Mouse (Mus musculus): Measurements from ENCODE around the gene Sstr4. TPM values are rescaled to one million over a fixed set of nuclear protein-coding genes. Genes with fewer than 3 reads are reported as not detected.
A peak's percentile ranks its signal among the peaks of the same experiment; 100 is the strongest.

Sstr4 gene
- not detected in 2 replicates for polyA plus RNA-seq (2012; ENCODE audit: insufficient read depth, low replicate concordance)

- peaks cover 63% of the 10 kb centered on the region for H3K4me1 ChIP-seq
- H3K9me3 ChIP-seq, result 0 out of 2 replicates have a peak, but pooled peaks cover 7% of the 10 kb centered on the region
- peak within 1 kb of the TSS; percentile 89 for H3K4me3 ChIP-seq (replicated peaks)
- peaks cover 29% of the 10 kb centered on the region for H3K27me3 ChIP-seq (replicated peaks)
- no peaks in the 10 kb centered on the region for H3K36me3 ChIP-seq (replicated peaks; ENCODE audit: low read length)
- TF ChIP-seq FLI1 (IDR thresholded peaks at IDR 0.05; ENCODE audit: low read length) (no peak), GATA1 (IDR thresholded peaks at IDR 0.05; ENCODE audit: borderline replicate concordance, low read length) (no peak)
These were observed at the start of gene Sstr4 for GRCm38 (mm10) chr2:148395131-148396051. Gene Sstr4, plus strand, starts transcription at chr2:148395344.

- no peaks in the 10 kb centered on the region for H3K27me3 ChIP-seq (replicated peaks)
- TF ChIP-seq GATA1 (IDR thresholded peaks at IDR 0.05; ENCODE audit: borderline replicate concordance, low read length), result no peak
- no peak for TF ChIP-seq FLI1 (IDR thresholded peaks at IDR 0.05; ENCODE audit: low read length)
- no peaks in the 10 kb centered on the region for H3K36me3 ChIP-seq (replicated peaks; ENCODE audit: low read length)
- no peaks in the 10 kb centered on the region for H3K9me3 ChIP-seq
- H3K4me1 ChIP-seq, result peaks cover 83% of the 10 kb centered on the region
- no peak overlapping the region for H3K4me3 ChIP-seq (replicated peaks)
These were observed 49.8 kb upstream of the Sstr4 start for GRCm38 (mm10) chr2:148345373-148345772.

- no peaks in the 10 kb centered on the region for H3K9me3 ChIP-seq
These were observed 48.2 kb upstream of the Sstr4 start for GRCm38 (mm10) chr2:148346976-148347375.

GRCm38 (mm10) chr2:148349509-148350307 lies 45.4 kb upstream of the Sstr4 start:
- no peaks in the 10 kb centered on the region for H3K36me3 ChIP-seq (replicated peaks; ENCODE audit: low read length)
- no peaks in the 10 kb centered on the region for H3K27me3 ChIP-seq (replicated peaks)
- no peak for TF ChIP-seq FLI1 (IDR thresholded peaks at IDR 0.05; ENCODE audit: low read length)
- TF ChIP-seq GATA1 (IDR thresholded peaks at IDR 0.05; ENCODE audit: borderline replicate concordance, low read length), result no peak
- no peak overlapping the region for H3K4me3 ChIP-seq (replicated peaks)
- no peaks in the 10 kb centered on the region for H3K9me3 ChIP-seq
- H3K4me1 ChIP-seq, result peaks cover 79% of the 10 kb centered on the region

More at GRCm38 (mm10) chr2:148346976-148347375, 48.2 kb upstream of the Sstr4 start:
- Histone ChIP-seq H3K4me3 (replicated peaks) (no peak overlapping the region), H3K36me3 (replicated peaks; ENCODE audit: low read length) (no peaks in the 10 kb centered on the region), H3K4me1 (peaks cover 81% of the 10 kb centered on the region), H3K27me3 (replicated peaks) (no peaks in the 10 kb centered on the region)
- TF ChIP-seq FLI1 (IDR thresholded peaks at IDR 0.05; ENCODE audit: low read length), result no peak
- no peak for TF ChIP-seq GATA1 (IDR thresholded peaks at IDR 0.05; ENCODE audit: borderline replicate concordance, low read length)

GRCm38 (mm10) chr2:148350460-148350859 lies 44.7 kb upstream of the Sstr4 start:
- Histone ChIP-seq H3K4me1 (peaks cover 77% of the 10 kb centered on the region), H3K27me3 (replicated peaks) (no peaks in the 10 kb centered on the region), H3K36me3 (replicated peaks; ENCODE audit: low read length) (no peaks in the 10 kb centered on the region), H3K4me3 (replicated peaks) (no peak overlapping the region), H3K9me3 (no peaks in the 10 kb centered on the region)
- no peak for TF ChIP-seq GATA1 (IDR thresholded peaks at IDR 0.05; ENCODE audit: borderline replicate concordance, low read length)

- no peaks in the 10 kb centered on the region for H3K27me3 ChIP-seq (replicated peaks)
- TF ChIP-seq GATA1 (IDR thresholded peaks at IDR 0.05; ENCODE audit: borderline replicate concordance, low read length), result no peak
- H3K9me3 ChIP-seq, result no peaks in the 10 kb centered on the region
- no peaks in the 10 kb centered on the region for H3K36me3 ChIP-seq (replicated peaks; ENCODE audit: low read length)
- no peak overlapping the region for H3K4me3 ChIP-seq (replicated peaks)
- H3K4me1 ChIP-seq, result peaks cover 55% of the 10 kb centered on the region
These were observed 42.5 kb upstream of the Sstr4 start for GRCm38 (mm10) chr2:148352655-148353054.

GRCm38 (mm10) chr2:148357145-148357544 lies 38.0 kb upstream of the Sstr4 start:
- TF ChIP-seq FLI1 (IDR thresholded peaks at IDR 0.05; ENCODE audit: low read length) (no peak), GATA1 (IDR thresholded peaks at IDR 0.05; ENCODE audit: borderline replicate concordance, low read length) (no peak)
- Histone ChIP-seq H3K9me3 (0 out of 2 replicates have a peak, but pooled peaks cover 2% of the 10 kb centered on the region), H3K27me3 (replicated peaks) (peaks cover 2% of the 10 kb centered on the region)

GRCm38 (mm10) chr2:148364536-148364935 lies 30.6 kb upstream of the Sstr4 start:
- no peak for TF ChIP-seq FLI1 (IDR thresholded peaks at IDR 0.05; ENCODE audit: low read length)
- TF ChIP-seq GATA1 (IDR thresholded peaks at IDR 0.05; ENCODE audit: borderline replicate concordance, low read length), result no peak
- Histone ChIP-seq H3K4me1 (peaks cover 21% of the 10 kb centered on the region), H3K4me3 (replicated peaks) (no peak overlapping the region), H3K36me3 (replicated peaks; ENCODE audit: low read length) (no peaks in the 10 kb centered on the region), H3K9me3 (0 out of 2 replicates have a peak, but pooled peaks cover 2% of the 10 kb centered on the region), H3K27me3 (replicated peaks) (peaks cover 11% of the 10 kb centered on the region)

More at GRCm38 (mm10) chr2:148357145-148357544, 38.0 kb upstream of the Sstr4 start:
- H3K4me3 ChIP-seq (replicated peaks), result no peak overlapping the region
- H3K4me1 ChIP-seq, result peaks cover 18% of the 10 kb centered on the region
- H3K36me3 ChIP-seq (replicated peaks; ENCODE audit: low read length), result no peaks in the 10 kb centered on the region

GRCm38 (mm10) chr2:148365227-148365626 lies 29.9 kb upstream of the Sstr4 start:
- Histone ChIP-seq H3K4me1 (peaks cover 21% of the 10 kb centered on the region), H3K36me3 (replicated peaks; ENCODE audit: low read length) (no peaks in the 10 kb centered on the region), H3K27me3 (replicated peaks) (peaks cover 11% of the 10 kb centered on the region), H3K9me3 (0 out of 2 replicates have a peak, but pooled peaks cover under 1% of the 10 kb centered on the region), H3K4me3 (replicated peaks) (no peak overlapping the region)
- TF ChIP-seq FLI1 (IDR thresholded peaks at IDR 0.05; ENCODE audit: low read length), result no peak
- TF ChIP-seq GATA1 (IDR thresholded peaks at IDR 0.05; ENCODE audit: borderline replicate concordance, low read length), result no peak

All from megakaryocyte, embryonic 14.5 days (primary cell).